Mouse (Mus musculus): Measurements from ENCODE around the gene Mapt. TPM values are rescaled to one million over a fixed set of nuclear protein-coding genes. Genes with fewer than 3 reads are reported as not detected.

Mapt gene
- polyA plus RNA-seq, 1 experiment from 2014 or later: 8.1 TPM

Small RNA genes within 50 kb of the gene (microRNA-seq; reads per million reads assigned to microRNA genes)
- not detected for gene Gm47310

Other genes with a start within 250 kb of the Mapt start
- 0.06 and 0.22 TPM in 2 replicates for gene Crhr1, start 98.5 kb upstream of the Mapt start, polyA plus RNA-seq (2016; fragmentation: Nextera tagmentation; extraction: Ambion mirVana)
- gene Sppl2c, start 45.1 kb upstream of the Mapt start, polyA plus RNA-seq (2016; fragmentation: Nextera tagmentation; extraction: Ambion mirVana): not detected in 2 replicates
- gene Kansl1, start 237.5 kb downstream of the Mapt start, polyA plus RNA-seq (2016; fragmentation: Nextera tagmentation; extraction: Ambion mirVana): 24.5 and 25.9 TPM in 2 replicates